Mouse (Mus musculus) cortical plate, adult 2 months (tissue): ENCODE results near the gene Lmbrd2. TPM values are rescaled to one million over a fixed set of nuclear protein-coding genes. Genes with fewer than 3 reads are reported as not detected.

Experiments used
- H3K27ac ChIP-seq: fragments of 200-500 bp; 2 replicates; pipeline ENCODE4 v1.5.1; 2012; ENCODE audit warnings: low read length, control low read depth, inconsistent platforms; ENCODE audit not compliant: insufficient read depth
- H3K4me1 ChIP-seq: fragments of 200-500 bp; 2 replicates; pipeline ENCODE4 v1.6.1; 2011; ENCODE audit warnings: low read length; ENCODE audit not compliant: control insufficient read depth, insufficient read depth
- H3K4me3 ChIP-seq: fragments of 200-500 bp; 2 replicates; pipeline ENCODE4 v1.5.1; 2011; ENCODE audit warnings: mild to moderate bottlenecking, low read length, control low read depth; ENCODE audit not compliant: insufficient read depth
- CTCF ChIP-seq: fragments of 200-500 bp; IDR thresholded peaks from 2 replicates; pipeline ENCODE4 v1.5.1; 2011; ENCODE audit warnings: mild to moderate bottlenecking, control low read depth, low read length; ENCODE audit not compliant: insufficient read depth; ENCODE audit errors: extremely low read depth
- POLR2A ChIP-seq: fragments of 200-500 bp; IDR thresholded peaks from 2 replicates; pipeline ENCODE4 v1.6.1; 2011; ENCODE audit warnings: mild to moderate bottlenecking, low read length, control low read depth; ENCODE audit not compliant: insufficient read depth; ENCODE audit errors: extremely low read depth
- polyA plus RNA-seq: library from polyadenylated mRNA; depleted of rRNA; stranded (reverse); fragments of >200 nt; gene quantifications from 2 replicates; pipeline ENCODE4 v1.2.3, GENCODE M21; 2012

Gene Lmbrd2
- polyA plus RNA-seq, 1 experiment, result 24.5 TPM

GRCm38 (mm10) chr15:9113556-9113955 lies 26.8 kb upstream of the Lmbrd2 start:
- no peak overlapping the region for H3K27ac ChIP-seq
- H3K4me3 ChIP-seq, result no peak overlapping the region
- no peak for TF ChIP-seq CTCF
- no peak for TF ChIP-seq POLR2A
- H3K4me1 ChIP-seq, result no peaks in the 10 kb centered on the region

GRCm38 (mm10) chr15:9114131-9114530 lies 26.2 kb upstream of the Lmbrd2 start:
- H3K4me1 ChIP-seq, result no peaks in the 10 kb centered on the region
- no peak for TF ChIP-seq CTCF
- no peak for TF ChIP-seq POLR2A
- no peak overlapping the region for H3K4me3 ChIP-seq
- H3K27ac ChIP-seq, result no peak overlapping the region

- Histone ChIP-seq H3K4me1 (no peaks in the 10 kb centered on the region), H3K27ac (no peak overlapping the region), H3K4me3 (no peak overlapping the region)
- no peak for TF ChIP-seq CTCF
- no peak for TF ChIP-seq POLR2A
Observed at GRCm38 (mm10) chr15:9114599-9114998, 25.8 kb upstream of the Lmbrd2 start.

- H3K4me1 ChIP-seq, result no peaks in the 10 kb centered on the region
- no peak for TF ChIP-seq POLR2A
- TF ChIP-seq CTCF, result no peak
- H3K4me3 ChIP-seq, result no peak overlapping the region
- no peak overlapping the region for H3K27ac ChIP-seq
Observed at GRCm38 (mm10) chr15:9118852-9119251, 21.5 kb upstream of the Lmbrd2 start.

- no peak overlapping the region for H3K4me3 ChIP-seq
- no peaks in the 10 kb centered on the region for H3K4me1 ChIP-seq
- no peak overlapping the region for H3K27ac ChIP-seq
- TF ChIP-seq POLR2A, result no peak
- peak; percentile 96 for TF ChIP-seq CTCF
Observed at GRCm38 (mm10) chr15:9120081-9120480, 20.3 kb upstream of the Lmbrd2 start.

GRCm38 (mm10) chr15:9122989-9123388 lies 17.4 kb upstream of the Lmbrd2 start:
- no peaks in the 10 kb centered on the region for H3K4me1 ChIP-seq
- no peak overlapping the region for H3K4me3 ChIP-seq
- TF ChIP-seq POLR2A (no peak), CTCF (no peak)

GRCm38 (mm10) chr15:9124856-9125255 lies 15.5 kb upstream of the Lmbrd2 start:
- TF ChIP-seq CTCF (no peak), POLR2A (no peak)

More at GRCm38 (mm10) chr15:9122989-9123388, 17.4 kb upstream of the Lmbrd2 start:
- H3K27ac ChIP-seq, result no peak overlapping the region

GRCm38 (mm10) chr15:9127051-9127791 lies 13.1 kb upstream of the Lmbrd2 start:
- TF ChIP-seq POLR2A (no peak), CTCF (no peak)
- Histone ChIP-seq H3K27ac (no peak overlapping the region), H3K4me1 (no peaks in the 10 kb centered on the region), H3K4me3 (no peak overlapping the region)

More at GRCm38 (mm10) chr15:9124856-9125255, 15.5 kb upstream of the Lmbrd2 start:
- no peak overlapping the region for H3K4me3 ChIP-seq
- H3K4me1 ChIP-seq, result no peaks in the 10 kb centered on the region
- H3K27ac ChIP-seq, result no peak overlapping the region

- H3K4me3 ChIP-seq, result no peak overlapping the region
- H3K4me1 ChIP-seq, result peaks cover 2% of the 10 kb centered on the region; the same call in 1 of the 2 replicates
- no peak overlapping the region for H3K27ac ChIP-seq
- TF ChIP-seq POLR2A (no peak), CTCF (no peak)
Observed at GRCm38 (mm10) chr15:9130772-9131498, 9.4 kb upstream of the Lmbrd2 start.
